ENCODE assay signal across 12 mouse cellular contexts in genomic region chr10:105571019-105571418, GRCm38 (mm10). TPM values are rescaled to one million over a fixed set of nuclear protein-coding genes. Genes with fewer than 3 reads are reported as not detected.
DNase-seq lines count a peak whose midpoint lies in the region; ATAC-seq and TF ChIP-seq lines count a peak whose summit lies in the region.
"Had no signal": no experiment of that assay in that cellular context is flagged by ENCODE, and none has a peak within 500 bp of the region (broad histone marks: within the 10 kb centered on the region; RNA-seq: fewer than 3 reads in every experiment).

No protein-coding gene starts in this region.

- no peaks in the 10 kb centered on the region for H3K27me3 ChIP-seq in intestine, embryonic 14.5 days (replicated peaks; ENCODE audit: control insufficient read depth, insufficient read depth, low read length)
- no peaks in the 10 kb centered on the region for H3K27me3 ChIP-seq in intestine, postnatal 0 days (replicated peaks; ENCODE audit: control insufficient read depth, insufficient read depth, low read length)
- no peaks in the 10 kb centered on the region for H3K27me3 ChIP-seq in embryonic facial prominence, embryonic 15.5 days
- no peaks in the 10 kb centered on the region for H3K27me3 ChIP-seq in hindbrain, embryonic 15.5 days
- H3K27me3 ChIP-seq in midbrain, embryonic 14.5 days (ENCODE audit: control insufficient read depth, insufficient read depth, low read length): no peaks in the 10 kb centered on the region

- no peaks in the 10 kb centered on the region for H3K9me3 ChIP-seq in intestine, embryonic 14.5 days (ENCODE audit: control insufficient read depth, low read length)
- H3K9me3 ChIP-seq in intestine, postnatal 0 days (ENCODE audit: control insufficient read depth): no peaks in the 10 kb centered on the region
- no peaks in the 10 kb centered on the region for H3K9me3 ChIP-seq in embryonic facial prominence, embryonic 15.5 days (replicated peaks)
- H3K9me3 ChIP-seq in hindbrain, embryonic 15.5 days: no peaks in the 10 kb centered on the region
- H3K9me3 ChIP-seq in midbrain, embryonic 14.5 days (ENCODE audit: control insufficient read depth, low read length): no peaks in the 10 kb centered on the region

- H3K4me2 ChIP-seq in intestine, embryonic 14.5 days (ENCODE audit: low read length): peak overlapping the region; percentile 95
- H3K4me2 ChIP-seq in intestine, postnatal 0 days (replicated peaks; ENCODE audit: low read depth): no peak overlapping the region
- H3K4me2 ChIP-seq in embryonic facial prominence, embryonic 15.5 days (replicated peaks): 0 out of 2 replicates have a peak overlapping the region, but pooled peaks have one; percentile 24
- peak overlapping the region; percentile 85 for H3K4me2 ChIP-seq in hindbrain, embryonic 15.5 days
- H3K4me2 ChIP-seq in midbrain, embryonic 14.5 days (ENCODE audit: low read length): peak overlapping the region; percentile 55

- no peak for ATAC-seq in intestine, embryonic 14.5 days (replicated peaks; ENCODE audit: low FRiP score, low TSS enrichment, low read depth)
- ATAC-seq in intestine, postnatal 0 days: no peak
- ATAC-seq in embryonic facial prominence, embryonic 15.5 days (ENCODE audit: insufficient number of reproducible peaks, low FRiP score, low TSS enrichment, low read depth): no peak
- no peak for ATAC-seq in hindbrain, embryonic 15.5 days (ENCODE audit: low FRiP score, low read depth)
- no peak for ATAC-seq in midbrain, embryonic 14.5 days (ENCODE audit: low FRiP score, low TSS enrichment)

- no peak for TF ChIP-seq CTCF in intestine, postnatal 0 days (IDR thresholded peaks at IDR 0.05; ENCODE audit: low read depth)

- peak overlapping the region; percentile 13; the same call in 1 of the 2 replicates for H3K4me3 ChIP-seq in intestine, embryonic 14.5 days (ENCODE audit: low read depth, low read length)
- H3K4me3 ChIP-seq in intestine, postnatal 0 days (ENCODE audit: low read depth, low read length): no peak overlapping the region
- peak overlapping the region; percentile 82; the same call in 1 of the 2 replicates for H3K4me3 ChIP-seq in embryonic facial prominence, embryonic 15.5 days (replicated peaks)
- H3K4me3 ChIP-seq in hindbrain, embryonic 15.5 days: peak overlapping the region; percentile 93
- no peak overlapping the region for H3K4me3 ChIP-seq in midbrain, embryonic 14.5 days (replicated peaks; ENCODE audit: low read depth, low read length)
- H3K4me3 ChIP-seq: myocyte had no signal

- DNase-seq in intestine, embryonic 14.5 days (ENCODE audit: low spot score): no peak
- DNase-seq in midbrain, embryonic 14.5 days: no peak
- no peak for DNase-seq in c-Kit-positive CD71-positive TER-119-positive erythroid progenitor cells, embryonic 14.5 days (ENCODE audit: low spot score)
- DNase-seq in heart, postnatal 14 days: no peak
- DNase-seq: cerebellum, postnatal 36 days; gastrocnemius, postnatal 36 days; lung, postnatal 36 days; right cerebral cortex, postnatal 14 days had no signal

- intact Hi-C loops in heart, postnatal 14 days (cut with DNase I): loop anchor here (10.0 kb wide), 2 partner anchors 144 to 456 kb away; no protein-coding TSS in a partner anchor

- no peak overlapping the region for H3K9ac ChIP-seq in intestine, embryonic 14.5 days (ENCODE audit: low read length)
- no peak overlapping the region for H3K9ac ChIP-seq in intestine, postnatal 0 days (ENCODE audit: low read depth, low read length)
- H3K9ac ChIP-seq in embryonic facial prominence, embryonic 15.5 days: no peak overlapping the region
- no peak overlapping the region for H3K9ac ChIP-seq in hindbrain, embryonic 15.5 days
- H3K9ac ChIP-seq in midbrain, embryonic 14.5 days (replicated peaks; ENCODE audit: low read length): no peak overlapping the region

- no peak overlapping the region for H3K27ac ChIP-seq in intestine, embryonic 14.5 days (ENCODE audit: low read depth)
- H3K27ac ChIP-seq in intestine, postnatal 0 days (ENCODE audit: low read depth, low read length): no peak overlapping the region
- H3K27ac ChIP-seq in embryonic facial prominence, embryonic 15.5 days (replicated peaks): no peak overlapping the region
- no peak overlapping the region for H3K27ac ChIP-seq in hindbrain, embryonic 15.5 days (replicated peaks)
- no peak overlapping the region for H3K27ac ChIP-seq in midbrain, embryonic 14.5 days (replicated peaks; ENCODE audit: low read depth, low read length)

- WGBS in intestine, embryonic 14.5 days: 80% methylated on average over 8 of the region's 8 CpGs
- 89% methylated on average over 8 of the region's 8 CpGs for WGBS in intestine, postnatal 0 days
- WGBS in embryonic facial prominence, embryonic 15.5 days: 81% methylated on average over 8 of the region's 8 CpGs
- WGBS in hindbrain, embryonic 15.5 days: 68% methylated on average over 8 of the region's 8 CpGs
- WGBS in midbrain, embryonic 14.5 days: 70% methylated on average over 8 of the region's 8 CpGs

- peaks cover 2% of the 10 kb centered on the region; the same call in 1 of the 2 replicates for H3K4me1 ChIP-seq in intestine, embryonic 14.5 days (replicated peaks; ENCODE audit: control insufficient read depth, insufficient read depth, low read length)
- no peaks in the 10 kb centered on the region for H3K4me1 ChIP-seq in intestine, postnatal 0 days (replicated peaks; ENCODE audit: control insufficient read depth, insufficient read depth, low read length)
- peaks cover 24% of the 10 kb centered on the region for H3K4me1 ChIP-seq in embryonic facial prominence, embryonic 15.5 days
- peaks cover 34% of the 10 kb centered on the region for H3K4me1 ChIP-seq in hindbrain, embryonic 15.5 days (replicated peaks)
- peaks cover 15% of the 10 kb centered on the region for H3K4me1 ChIP-seq in midbrain, embryonic 14.5 days (ENCODE audit: control insufficient read depth, insufficient read depth, low read length)

- H3K36me3 ChIP-seq in intestine, embryonic 14.5 days (ENCODE audit: control insufficient read depth, insufficient read depth, low read length): no peaks in the 10 kb centered on the region; the same call in 1 of the 2 replicates
- no peaks in the 10 kb centered on the region for H3K36me3 ChIP-seq in intestine, postnatal 0 days (ENCODE audit: control insufficient read depth, insufficient read depth)
- H3K36me3 ChIP-seq in embryonic facial prominence, embryonic 15.5 days: no peaks in the 10 kb centered on the region
- no peaks in the 10 kb centered on the region for H3K36me3 ChIP-seq in hindbrain, embryonic 15.5 days
- no peaks in the 10 kb centered on the region for H3K36me3 ChIP-seq in midbrain, embryonic 14.5 days (ENCODE audit: control insufficient read depth, insufficient read depth, low read length)

RNA-seq across cellular contexts. Expression of gene Tmtc2, which starts 3.2 kb away (rescaled TPM):
- polyA plus RNA-seq in intestine, embryonic 14.5 days (2014; fragmentation: Nextera tagmentation; extraction: Ambion mirVana): 10.9 and 12.6 TPM in 2 replicates
- 4.1 and 4.9 TPM in 2 replicates for polyA plus RNA-seq in intestine, postnatal 0 days (2015; fragmentation: Nextera tagmentation; extraction: Ambion mirVana)
- 15.2 and 15.5 TPM in 2 replicates for polyA plus RNA-seq in embryonic facial prominence, embryonic 15.5 days (2015; fragmentation: Nextera tagmentation; extraction: Ambion mirVana)
- 8.0 and 8.5 TPM in 2 replicates for polyA plus RNA-seq in hindbrain, embryonic 15.5 days (2015; fragmentation: Nextera tagmentation; extraction: Ambion mirVana)
- polyA plus RNA-seq in midbrain, embryonic 14.5 days (2014; fragmentation: Nextera tagmentation; extraction: Ambion mirVana): 8.1 and 10.4 TPM in 2 replicates
- total RNA-seq in heart, postnatal 14 days (2021): 1 to 10 TPM; 5.0 to 5.1 TPM

Comparison
In these comparisons a context has a peak if more than half of its experiments do, and no peak if none do; other contexts are left out.
1. H3K4me3 ChIP-seq: peak in intestine, embryonic 14.5 days (single experiment), embryonic facial prominence, embryonic 15.5 days (single experiment) and hindbrain, embryonic 15.5 days (single experiment); none in intestine, postnatal 0 days (single experiment) and midbrain, embryonic 14.5 days (single experiment).